Mouse (Mus musculus) embryonic facial prominence, embryonic 14.5 days (tissue): ENCODE data around the gene Hecw2. TPM values are rescaled to one million over a fixed set of nuclear protein-coding genes. Genes with fewer than 3 reads are reported as not detected.
A peak's percentile ranks its signal among the peaks of the same experiment; 100 is the strongest.

Experiments
- ATAC-seq: fragments of 200-750 bp; cut with Nextera tagmentation; 2 replicates; pipeline ENCODE4 v1.8.0; 2017; ENCODE audit warnings: low read depth, moderate number of reproducible peaks, moderate TSS enrichment
- DNase-seq: peaks from one replicate; pipeline ENCODE4 v3.0.0-alpha.2; 2015; ENCODE audit warnings: low spot score
- H3K27ac ChIP-seq: fragments of 300-500 bp; sonication (generic); replicated peaks from 2 replicates; pipeline ENCODE4 v1.5.1; 2014; ENCODE audit warnings: low read depth, mild to moderate bottlenecking, low read length, moderate library complexity
- H3K27me3 ChIP-seq: fragments of 300-500 bp; sonication (generic); replicated peaks from 2 replicates; pipeline ENCODE4 v1.6.1; 2014; ENCODE audit warnings: low read length; ENCODE audit not compliant: control insufficient read depth, insufficient read depth
- H3K36me3 ChIP-seq: fragments of 300-500 bp; sonication (generic); 2 replicates; pipeline ENCODE4 v1.6.1; 2014; ENCODE audit warnings: low read length, mixed read lengths; ENCODE audit not compliant: control insufficient read depth, insufficient read depth
- H3K4me1 ChIP-seq: fragments of 300-500 bp; sonication (generic); 2 replicates; pipeline ENCODE4 v1.6.1; 2014; ENCODE audit warnings: antibody characterized with exemption, low read length; ENCODE audit not compliant: control insufficient read depth, insufficient read depth
- H3K4me2 ChIP-seq: fragments of 300-500 bp; sonication (generic); 2 replicates; pipeline ENCODE4 v1.6.1; 2014; ENCODE audit warnings: low read depth, mild to moderate bottlenecking, low read length, moderate library complexity, mixed read lengths
- H3K4me3 ChIP-seq: fragments of 300-500 bp; sonication (generic); 2 replicates; pipeline ENCODE4 v1.5.1; 2014; ENCODE audit warnings: low read depth, mild to moderate bottlenecking, low read length
- H3K9ac ChIP-seq: fragments of 300-500 bp; sonication (generic); 2 replicates; pipeline ENCODE4 v1.6.1; 2014; ENCODE audit warnings: low read depth, mild to moderate bottlenecking, low read length, moderate library complexity, mixed read lengths
- H3K9me3 ChIP-seq: fragments of 300-500 bp; sonication (generic); 2 replicates; pipeline ENCODE4 v1.6.1; 2016; ENCODE audit warnings: low read length; ENCODE audit not compliant: control insufficient read depth
- WGBS: fragments of 180-500 bp; shearing (Covaris S2); extraction: QIAGEN DNeasy Blood & Tissue Kit; methylation state at CpG from one replicate; pipeline ENCODE4 v1.1.7; 2014; 5-methylcytosine and 5-hydroxymethylcytosine counted together
- polyA plus RNA-seq: library from polyadenylated mRNA; unstranded; fragments of >200 nt; fragmentation: Nextera tagmentation; extraction: Ambion mirVana; gene quantifications from 2 replicates; pipeline ENCODE4 v1.2.1, GENCODE M21; 2014

The Hecw2 gene
- polyA plus RNA-seq, 1 experiment from 2014 or later: 4.8 TPM

GRCm38 (mm10) chr1:53820041-53820632 lies 374.8 kb downstream of the Hecw2 start:
- ATAC-seq (no peak), DNase-seq (no peak)
- Histone ChIP-seq H3K4me3 (no peak overlapping the region), H3K36me3 (no peaks in the 10 kb centered on the region), H3K9ac (no peak overlapping the region), H3K9me3 (no peaks in the 10 kb centered on the region), H3K4me1 (peaks cover 10% of the 10 kb centered on the region; the same call in 1 of the 2 replicates), H3K27me3 (no peaks in the 10 kb centered on the region), H3K27ac (no peak overlapping the region), H3K4me2 (no peak overlapping the region)
- WGBS: 72% methylated on average over 5 of the region's 5 CpGs

DNA sequence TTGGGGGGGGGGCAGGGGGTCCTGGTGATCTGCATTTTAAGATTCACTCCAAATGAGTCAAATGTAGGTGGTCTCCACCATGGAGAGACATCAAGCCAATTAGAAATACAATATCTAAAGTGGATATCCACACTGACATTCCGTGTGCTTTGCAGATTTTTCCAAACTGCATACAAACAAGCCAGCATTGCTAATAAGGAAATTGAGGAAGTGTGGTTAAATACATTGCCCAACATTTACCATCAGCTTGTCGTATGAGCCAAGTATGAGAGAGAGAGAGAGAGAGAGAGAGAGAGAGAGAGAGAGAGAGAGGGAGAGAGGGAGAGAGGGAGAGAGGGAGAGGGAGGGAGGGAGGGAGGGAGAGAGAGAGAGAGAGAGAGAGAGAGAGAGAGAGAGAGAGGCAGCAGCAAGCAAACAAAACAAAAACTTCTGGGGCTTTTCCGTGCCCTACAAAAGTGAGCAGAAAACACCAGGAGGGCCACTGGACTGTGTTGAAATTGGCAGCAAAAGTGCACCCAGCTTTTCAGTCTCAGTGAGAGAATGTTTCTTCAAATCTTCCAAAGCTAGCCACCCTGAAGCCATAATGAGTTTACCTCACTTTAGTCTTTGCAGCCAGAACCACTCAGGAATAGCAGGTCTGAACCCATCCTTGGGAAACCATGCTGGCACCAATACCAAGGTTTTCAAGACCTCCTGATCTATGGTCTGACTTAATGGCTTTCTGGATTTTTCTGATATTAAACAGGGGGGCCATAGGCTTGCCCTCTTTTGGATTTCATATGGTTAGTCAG lies 376.7 kb downstream of the Hecw2 start:
- no peaks in the 10 kb centered on the region for H3K36me3 ChIP-seq
- no peak overlapping the region for H3K9ac ChIP-seq
- DNase-seq (peak; percentile 13), ATAC-seq (no peak)
- no peaks in the 10 kb centered on the region for H3K27me3 ChIP-seq
- peaks cover 3% of the 10 kb centered on the region; the same call in 1 of the 2 replicates for H3K4me1 ChIP-seq
- no peak overlapping the region for H3K4me3 ChIP-seq
- no peak overlapping the region; the same call in 1 of the 2 replicates for H3K27ac ChIP-seq
- H3K4me2 ChIP-seq: no peak overlapping the region
- no peaks in the 10 kb centered on the region for H3K9me3 ChIP-seq
- 34% methylated on average over 3 of the region's 3 CpGs for WGBS

- peaks cover 3% of the 10 kb centered on the region; the same call in 1 of the 2 replicates for H3K4me1 ChIP-seq
- no peak for DNase-seq
- H3K4me3 ChIP-seq: no peak overlapping the region
- 84% methylated on average over 2 of the region's 2 CpGs for WGBS
- no peak for ATAC-seq
- H3K27ac ChIP-seq: no peak overlapping the region
- H3K9ac ChIP-seq: no peak overlapping the region
- no peaks in the 10 kb centered on the region for H3K9me3 ChIP-seq
- H3K27me3 ChIP-seq: no peaks in the 10 kb centered on the region
- no peak overlapping the region for H3K4me2 ChIP-seq
- H3K36me3 ChIP-seq: no peaks in the 10 kb centered on the region
These were observed 378.6 kb downstream of the Hecw2 start for GRCm38 (mm10) chr1:53816353-53816752.

- Histone ChIP-seq H3K4me2 (no peak overlapping the region), H3K27ac (no peak overlapping the region), H3K36me3 (no peaks in the 10 kb centered on the region), H3K4me1 (peaks cover 3% of the 10 kb centered on the region; the same call in 1 of the 2 replicates), H3K27me3 (no peaks in the 10 kb centered on the region), H3K9ac (no peak overlapping the region), H3K9me3 (no peaks in the 10 kb centered on the region), H3K4me3 (no peak overlapping the region)
- ATAC-seq (no peak), DNase-seq (no peak)
- 73% methylated on average over 2 of the region's 2 CpGs for WGBS
These were observed 380.8 kb downstream of the Hecw2 start for GRCm38 (mm10) chr1:53814077-53814705.

- 92% methylated on average over 4 of the region's 4 CpGs for WGBS
- Histone ChIP-seq H3K27ac (no peak overlapping the region), H3K4me2 (no peak overlapping the region), H3K36me3 (no peaks in the 10 kb centered on the region), H3K9me3 (no peaks in the 10 kb centered on the region), H3K27me3 (no peaks in the 10 kb centered on the region), H3K4me3 (no peak overlapping the region), H3K4me1 (no peaks in the 10 kb centered on the region), H3K9ac (no peak overlapping the region)
- DNase-seq: no peak
- no peak for ATAC-seq
These were observed 383.0 kb downstream of the Hecw2 start for GRCm38 (mm10) chr1:53811919-53812318.

DNA sequence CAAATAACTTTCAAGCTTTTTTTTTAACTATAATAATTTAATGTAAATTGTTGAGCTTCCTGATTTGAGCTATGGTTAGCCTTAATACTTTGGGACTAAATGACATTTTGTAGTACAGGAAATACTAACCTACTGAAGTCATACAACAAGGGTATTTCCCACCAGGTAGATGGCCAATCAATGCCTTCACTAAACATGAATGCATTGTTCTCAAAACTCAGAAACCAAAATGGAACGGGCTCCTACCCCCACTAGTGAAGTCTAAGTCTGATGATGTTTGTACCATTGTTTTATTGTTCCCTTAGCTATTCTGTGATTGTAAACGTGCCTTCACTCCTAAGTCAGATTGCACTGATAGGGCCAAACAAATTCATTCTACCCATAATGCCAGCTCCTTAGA lies 386.7 kb downstream of the Hecw2 start:
- Histone ChIP-seq H3K4me3 (no peak overlapping the region), H3K27ac (no peak overlapping the region), H3K9ac (no peak overlapping the region), H3K4me1 (no peaks in the 10 kb centered on the region), H3K9me3 (no peaks in the 10 kb centered on the region), H3K36me3 (no peaks in the 10 kb centered on the region), H3K27me3 (no peaks in the 10 kb centered on the region), H3K4me2 (no peak overlapping the region)
- ATAC-seq: no peak
- DNase-seq: no peak
- 82% methylated on average over 2 of the region's 2 CpGs for WGBS

- H3K4me2 ChIP-seq: no peak overlapping the region
- no peak overlapping the region for H3K9ac ChIP-seq
- no peaks in the 10 kb centered on the region for H3K9me3 ChIP-seq
- ATAC-seq (no peak), DNase-seq (no peak)
- no peaks in the 10 kb centered on the region for H3K4me1 ChIP-seq
- H3K4me3 ChIP-seq: no peak overlapping the region
- no peaks in the 10 kb centered on the region for H3K27me3 ChIP-seq
- no peaks in the 10 kb centered on the region for H3K36me3 ChIP-seq
- no peak overlapping the region for H3K27ac ChIP-seq
- 57% methylated on average over 3 of the region's 3 CpGs for WGBS
These were observed 397.2 kb downstream of the Hecw2 start for GRCm38 (mm10) chr1:53797811-53798210.

- H3K27me3 ChIP-seq: no peaks in the 10 kb centered on the region
- no peak overlapping the region for H3K4me3 ChIP-seq
- H3K9ac ChIP-seq: no peak overlapping the region
- H3K9me3 ChIP-seq: no peaks in the 10 kb centered on the region
- H3K4me1 ChIP-seq: no peaks in the 10 kb centered on the region
- no peak for DNase-seq
- no peak for ATAC-seq
- no peak overlapping the region for H3K4me2 ChIP-seq
- no peak overlapping the region for H3K27ac ChIP-seq
- H3K36me3 ChIP-seq: no peaks in the 10 kb centered on the region
- 85% methylated on average over 5 of the region's 5 CpGs for WGBS
These were observed 397.9 kb downstream of the Hecw2 start for GRCm38 (mm10) chr1:53797074-53797473.
